Mouse (Mus musculus): Measurements from ENCODE around the gene Icam1.
"Not testable (repeated sequence)": the region's sequence is repeated elsewhere in the genome, so short reads cannot be mapped to it uniquely, and the experiment has no call there.

Icam1 gene

GRCm38 (mm10) chr9:21022726-21023125 lies 6.9 kb downstream of the Icam1 start:
- DNase-seq (ENCODE audit: low read depth, low spot score): no peak

GRCm38 (mm10) chr9:21025258-21025810 lies 9.5 kb downstream of the Icam1 start:
- DNase-seq (ENCODE audit: low read depth, low spot score): peak; percentile 47

- DNase-seq (ENCODE audit: low read depth, low spot score): no peak
These were observed 11.1 kb downstream of the Icam1 start for GRCm38 (mm10) chr9:21026849-21027248.

GRCm38 (mm10) chr9:21027774-21028290 lies 12.0 kb downstream of the Icam1 start:
- DNase-seq (ENCODE audit: low read depth, low spot score): peak; percentile 82

GRCm38 (mm10) chr9:21028560-21029110 lies 12.8 kb downstream of the Icam1 start:
- peak; percentile 46 for DNase-seq (ENCODE audit: low read depth, low spot score)

- peak; percentile 91 for DNase-seq (ENCODE audit: low read depth, low spot score)
These were observed 13.7 kb downstream of the Icam1 start, which contains the start of gene Icam4 for GRCm38 (mm10) chr9:21029291-21030054. Gene Icam4, plus strand, starts transcription at chr9:21029373.

- no peak for DNase-seq (ENCODE audit: low read depth, low spot score)
These were observed 14.3 kb downstream of the Icam1 start for GRCm38 (mm10) chr9:21030055-21030600.

- peak; percentile 98 for DNase-seq (ENCODE audit: low read depth, low spot score)
These were observed 15.0 kb downstream of the Icam1 start for GRCm38 (mm10) chr9:21030781-21031250.

- peak; percentile 91 for DNase-seq (ENCODE audit: low read depth, low spot score)
These were observed 15.6 kb downstream of the Icam1 start for GRCm38 (mm10) chr9:21031251-21031895.

- DNase-seq (ENCODE audit: low read depth, low spot score): peak; percentile 82
These were observed 16.1 kb downstream of the Icam1 start, which contains the start of gene Icam5 for GRCm38 (mm10) chr9:21031896-21032351. Gene Icam5, plus strand, starts transcription at chr9:21032073.

- no peak for DNase-seq (ENCODE audit: low read depth, low spot score)
These were observed 16.7 kb downstream of the Icam1 start for GRCm38 (mm10) chr9:21032491-21032890.

GRCm38 (mm10) chr9:21033136-21033535 lies 17.4 kb downstream of the Icam1 start:
- DNase-seq (ENCODE audit: low read depth, low spot score): peak; percentile 95

GRCm38 (mm10) chr9:21034481-21035085 lies 18.8 kb downstream of the Icam1 start:
- peak; percentile 87 for DNase-seq (ENCODE audit: low read depth, low spot score)

GRCm38 (mm10) chr9:21035586-21035985 lies 19.8 kb downstream of the Icam1 start:
- DNase-seq (ENCODE audit: low read depth, low spot score): no peak

- no peak for DNase-seq (ENCODE audit: low read depth, low spot score)
These were observed 20.4 kb downstream of the Icam1 start for GRCm38 (mm10) chr9:21036161-21036560.

GRCm38 (mm10) chr9:21036666-21037065 lies 20.9 kb downstream of the Icam1 start:
- no peak for DNase-seq (ENCODE audit: low read depth, low spot score)

- peak; percentile 49 for DNase-seq (ENCODE audit: low read depth, low spot score)
These were observed 21.7 kb downstream of the Icam1 start for GRCm38 (mm10) chr9:21037481-21037891.

- DNase-seq (ENCODE audit: low read depth, low spot score): no peak
These were observed 24.0 kb downstream of the Icam1 start for GRCm38 (mm10) chr9:21039779-21040178.

GRCm38 (mm10) chr9:21041308-21041707 lies 25.5 kb downstream of the Icam1 start:
- DNase-seq (ENCODE audit: low read depth, low spot score): no peak

- no peak for DNase-seq (ENCODE audit: low read depth, low spot score)
These were observed 27.8 kb downstream of the Icam1 start for GRCm38 (mm10) chr9:21043563-21043962.

GRCm38 (mm10) chr9:21044785-21045184 lies 29.0 kb downstream of the Icam1 start:
- not testable (repeated sequence) for DNase-seq (ENCODE audit: low read depth, low spot score)

Data from R1 (cell line).